Mouse (Mus musculus) neural tube, embryonic 10.5 days (tissue): ENCODE results near the gene Fuca1.
A peak's percentile ranks its signal among the peaks of the same experiment; 100 is the strongest.

Experiments used
- DNase-seq: peaks from one replicate; pipeline ENCODE4 v3.0.0-alpha.2; 2017; ENCODE audit warnings: low spot score; ENCODE audit errors: extremely low spot score

The Fuca1 gene

DNA sequence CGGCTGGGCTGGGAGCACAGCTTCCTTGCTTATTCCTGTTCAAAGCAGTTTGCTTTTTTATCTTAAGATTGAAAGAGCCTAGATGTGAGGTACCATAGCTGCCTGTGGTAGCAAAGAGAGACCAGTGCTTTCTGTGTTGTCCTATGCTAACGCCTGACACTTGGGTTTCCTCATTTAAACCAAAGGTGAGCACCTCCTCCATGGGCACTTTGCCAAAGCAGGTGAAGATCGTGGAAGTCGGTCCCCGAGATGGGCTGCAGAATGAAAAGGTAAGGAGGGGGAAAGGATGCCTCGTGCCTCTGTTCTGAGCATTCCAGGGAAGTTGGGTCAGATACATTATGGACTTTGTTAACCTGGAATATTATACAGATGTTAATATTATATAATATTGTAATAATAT is 29.8 kb downstream of the Fuca1 start:
- DNase-seq = no peak

DNA sequence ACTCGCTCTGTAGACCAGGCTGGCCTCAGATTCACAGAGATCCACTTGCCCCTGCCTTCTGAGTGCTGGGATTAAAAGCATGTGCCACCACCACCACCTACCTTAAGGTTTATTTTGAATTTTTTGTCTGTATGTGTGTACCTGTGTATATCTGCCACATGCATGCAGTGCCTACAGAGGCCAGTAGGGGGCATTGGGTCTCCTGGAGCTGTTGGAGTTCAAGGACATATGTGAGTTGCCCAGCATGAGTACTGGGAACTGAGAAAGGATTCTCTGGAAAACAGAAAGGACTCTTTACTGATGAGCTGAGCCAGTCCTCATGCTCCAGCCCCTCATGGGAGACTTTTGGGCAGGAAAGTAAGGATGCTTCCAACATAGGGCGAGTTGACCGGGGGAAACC is 31.0 kb downstream of the Fuca1 start:
- DNase-seq = no peak

DNA sequence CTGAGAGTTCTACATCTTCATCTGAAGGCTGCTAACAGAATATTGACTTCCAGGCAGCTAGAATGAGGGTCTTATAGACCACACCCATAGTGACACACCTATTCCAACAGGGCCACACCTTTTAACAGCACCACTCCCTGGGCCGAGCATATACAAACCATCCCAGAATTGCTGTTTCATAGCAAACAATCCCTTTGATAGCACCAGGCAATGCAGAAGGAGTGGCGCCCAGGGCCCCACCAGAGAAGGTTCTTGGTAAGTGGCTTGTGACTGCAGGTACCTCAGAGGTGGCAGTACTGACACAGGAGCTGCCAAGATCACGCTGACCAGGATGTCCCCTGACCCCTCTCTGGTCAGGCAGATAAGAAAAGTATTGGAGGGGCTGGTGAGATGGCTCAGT is 32.6 kb downstream of the Fuca1 start:
- DNase-seq = no peak

DNA sequence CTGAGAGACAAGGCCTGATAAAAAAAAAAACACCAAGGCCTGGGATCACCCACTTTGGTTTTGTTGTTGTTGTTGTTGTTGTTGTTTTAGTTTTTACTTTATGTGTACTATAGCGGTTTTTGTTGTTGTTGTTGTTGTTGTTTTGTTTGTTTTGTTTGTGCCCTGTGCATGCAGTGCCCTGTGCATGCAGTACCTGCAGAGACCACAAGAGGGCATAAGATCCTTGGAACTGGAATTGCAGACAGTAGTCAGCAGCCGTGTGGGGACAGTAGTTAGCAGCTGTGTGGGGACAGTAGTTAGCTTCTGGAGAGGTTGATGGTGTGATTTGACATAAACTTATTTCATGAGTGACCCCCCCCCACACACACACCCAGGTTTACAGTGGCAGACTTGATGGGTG is 33.7 kb downstream of the Fuca1 start:
- DNase-seq = peak; percentile 83

DNA sequence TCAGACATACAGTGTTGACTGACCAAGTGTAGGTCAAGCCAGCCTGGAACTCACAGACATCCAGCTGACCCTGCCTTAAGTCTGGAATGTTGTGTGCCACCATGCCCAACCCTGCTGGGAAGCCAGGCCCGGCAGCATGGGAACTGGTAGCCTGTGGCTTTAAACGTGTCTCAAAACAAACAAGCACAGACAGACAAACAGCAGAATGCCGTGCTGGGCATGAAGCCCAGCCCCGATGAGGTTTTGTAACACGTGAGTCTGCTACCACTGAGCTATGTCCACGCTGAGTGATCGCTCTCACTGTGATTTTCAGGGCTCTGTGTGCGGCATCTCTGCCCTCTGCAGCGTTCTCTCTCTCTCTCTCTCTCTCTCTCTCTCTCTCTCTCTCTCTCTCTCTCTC is 35.4 kb downstream of the Fuca1 start:
- DNase-seq = no peak

DNA sequence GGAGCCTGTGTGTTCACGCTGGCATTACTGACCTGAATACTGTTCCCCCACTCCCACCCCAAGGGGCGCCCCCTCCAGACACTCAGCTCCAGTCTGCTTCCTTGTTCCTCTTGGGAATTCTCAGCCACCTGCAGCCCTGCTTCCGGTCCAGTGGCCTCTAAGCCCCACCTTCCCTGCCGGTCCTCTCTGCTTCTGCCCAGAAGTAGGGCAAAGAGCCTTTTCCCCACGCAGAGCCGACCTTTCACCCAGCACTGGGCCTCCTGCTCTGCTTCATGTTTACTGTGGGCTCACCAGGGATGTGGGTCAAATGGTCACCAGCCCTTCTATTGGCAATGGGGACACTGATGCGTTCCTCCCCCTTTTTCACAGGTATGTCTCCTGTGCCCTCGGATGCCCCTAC is 37.8 kb downstream of the Fuca1 start:
- no peak for DNase-seq

DNA sequence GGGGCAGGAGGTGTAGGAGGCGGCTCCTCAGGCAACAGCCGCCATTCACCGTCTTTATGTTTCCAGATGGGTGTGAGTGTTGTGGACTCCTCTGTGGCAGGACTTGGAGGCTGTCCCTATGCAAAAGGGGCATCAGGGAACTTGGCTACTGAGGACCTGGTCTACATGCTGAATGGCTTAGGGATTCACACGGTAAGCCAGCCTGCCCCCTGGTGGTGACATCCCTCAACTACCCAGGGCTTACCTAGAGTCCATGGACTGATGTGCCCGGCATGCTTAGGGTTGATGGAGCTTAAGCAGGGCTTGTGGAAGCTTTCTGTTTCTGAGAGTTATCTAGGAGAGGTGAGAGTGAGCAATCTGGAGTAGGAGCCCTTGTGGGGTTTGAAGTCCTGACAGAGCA is 40.2 kb downstream of the Fuca1 start:
- peak; percentile 84 for DNase-seq

DNA sequence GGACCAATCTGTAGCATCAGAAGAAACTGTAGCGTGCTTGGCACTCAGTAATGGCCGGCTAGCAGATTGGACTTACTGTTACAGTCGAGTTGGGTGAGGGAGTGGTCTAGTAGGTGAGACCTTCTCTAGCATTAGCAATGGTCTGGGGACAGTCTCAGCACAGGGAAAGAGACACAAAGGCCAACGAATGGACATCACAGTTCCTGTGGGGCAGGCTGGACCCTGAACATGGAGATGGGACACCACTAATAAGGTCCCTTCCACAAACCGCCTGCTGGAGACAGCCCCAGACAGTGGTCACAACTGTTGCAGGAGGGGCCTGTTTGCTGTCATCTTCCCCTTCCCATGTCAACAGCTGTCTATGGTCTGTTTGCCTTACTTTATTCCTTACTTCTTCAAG is 41.2 kb downstream of the Fuca1 start:
- no peak for DNase-seq

DNA sequence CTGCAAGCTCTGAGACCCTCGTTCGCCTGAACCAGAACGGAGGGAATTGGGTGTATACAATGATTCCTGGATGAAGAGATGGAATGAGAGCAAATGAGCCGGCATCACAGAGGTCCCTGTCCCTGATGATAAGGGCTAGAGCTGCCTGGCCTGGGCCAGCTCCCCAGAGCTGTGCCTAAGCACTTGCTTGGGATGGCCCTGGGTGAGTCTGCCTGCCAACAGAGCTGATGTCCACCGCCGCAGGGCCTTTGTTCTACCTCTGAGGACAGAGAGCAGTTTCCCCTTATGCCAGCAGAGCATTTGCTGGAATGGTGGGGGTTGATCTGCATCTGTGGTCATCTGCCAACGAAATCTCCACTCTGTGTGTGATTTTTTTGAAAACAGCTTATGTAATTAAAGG is 41.7 kb downstream of the Fuca1 start:
- no peak for DNase-seq

DNA sequence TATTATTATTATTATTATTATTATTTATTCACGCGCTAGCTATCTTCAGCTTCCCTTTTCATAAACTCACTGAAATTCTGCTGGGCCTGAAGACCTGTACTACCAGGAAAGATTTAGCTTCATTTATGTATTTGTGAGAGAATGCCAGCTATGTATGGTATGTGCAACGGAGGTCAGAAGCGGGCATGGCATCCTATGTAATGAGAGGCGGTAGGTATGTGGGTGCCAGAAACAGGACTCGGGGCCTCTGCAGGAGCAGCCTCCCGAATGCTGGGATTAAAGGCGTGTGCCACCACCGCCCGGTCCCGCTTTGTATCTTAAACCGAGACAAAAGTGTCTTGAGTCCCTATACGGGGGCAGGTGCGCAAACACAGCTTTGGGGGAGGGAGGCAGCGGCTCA is 42.4 kb downstream of the Fuca1 start:
- no peak for DNase-seq

DNA sequence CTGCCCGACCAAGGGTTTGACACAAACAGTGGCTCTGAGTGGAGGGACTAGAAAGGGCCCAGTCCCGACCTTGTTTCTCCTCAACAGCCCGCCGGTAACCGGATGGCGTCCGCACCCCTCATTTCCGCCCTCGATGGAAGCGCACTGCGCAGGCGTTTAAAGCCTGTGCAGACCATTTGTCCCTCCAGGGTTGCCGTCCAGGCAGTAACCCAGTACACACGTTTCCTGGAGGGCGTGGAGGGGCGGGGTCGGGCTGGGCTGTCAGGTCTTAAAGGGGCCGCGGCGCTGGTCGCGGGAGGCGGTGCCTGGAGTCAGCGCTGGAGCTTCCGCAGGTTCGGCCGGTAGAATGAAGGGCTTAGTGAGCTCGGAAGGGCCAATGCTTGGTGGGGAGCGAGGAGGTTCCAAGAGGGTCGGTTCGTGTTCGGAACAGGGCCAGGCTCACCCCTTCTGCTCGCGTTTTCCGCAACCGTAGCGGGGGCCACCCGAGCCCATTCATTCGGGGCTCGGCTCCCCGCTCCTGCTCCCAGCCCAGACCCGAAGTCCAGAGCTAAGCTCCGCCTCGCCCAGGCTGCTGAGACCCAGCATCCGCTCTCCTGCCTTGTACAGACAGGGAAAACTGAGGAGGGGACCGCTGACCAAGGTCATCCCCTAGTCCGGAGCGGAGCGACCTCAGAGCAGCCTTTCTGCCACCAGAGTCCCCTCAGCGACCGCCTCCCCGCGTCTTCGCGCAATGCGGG is 43.1 kb downstream of the Fuca1 start, which contains the start of gene Gale:
Gale (plus strand) TSS at position 271 of the 737 bp plus-strand sequence.
- peak; percentile 98 for DNase-seq

DNA sequence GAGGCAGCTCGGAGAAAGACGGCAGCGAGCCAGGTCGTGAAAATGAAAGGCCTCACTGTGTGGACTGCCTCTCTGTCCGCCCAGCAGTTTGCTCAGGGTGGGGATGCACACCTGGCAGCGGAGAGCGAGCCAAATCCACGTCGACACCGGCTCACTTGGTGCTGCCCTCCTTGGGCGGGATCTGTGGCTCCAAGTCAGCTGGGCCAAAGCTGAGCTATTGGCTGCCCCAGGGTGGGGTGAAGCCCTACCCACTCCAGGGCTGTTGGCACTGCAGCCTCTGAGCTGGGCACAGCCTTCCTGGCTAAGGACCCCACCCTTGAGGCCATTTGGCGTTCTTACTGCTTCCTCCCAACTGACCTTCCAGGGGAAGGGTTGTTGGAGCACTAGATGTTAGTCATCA is 43.9 kb downstream of the Fuca1 start:
- no peak for DNase-seq

DNA sequence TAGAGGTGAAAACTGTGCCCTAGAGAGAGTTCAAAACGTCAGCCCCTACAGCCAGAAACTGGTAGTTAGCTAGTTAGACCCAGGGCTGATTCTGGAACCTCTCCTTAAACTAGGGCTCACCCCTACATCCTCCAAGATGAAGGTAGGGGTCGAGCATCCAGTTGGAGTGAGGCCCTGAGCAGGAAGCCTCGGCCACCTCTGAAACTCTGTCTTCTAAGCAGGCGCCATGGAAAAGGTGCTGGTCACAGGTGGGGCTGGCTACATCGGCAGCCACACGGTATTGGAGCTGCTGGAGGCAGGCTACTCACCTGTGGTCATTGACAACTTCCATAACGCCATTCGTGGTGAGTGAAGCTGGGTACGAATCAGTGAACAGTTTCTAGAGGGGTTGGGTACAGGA is 44.6 kb downstream of the Fuca1 start:
- no peak for DNase-seq

DNA sequence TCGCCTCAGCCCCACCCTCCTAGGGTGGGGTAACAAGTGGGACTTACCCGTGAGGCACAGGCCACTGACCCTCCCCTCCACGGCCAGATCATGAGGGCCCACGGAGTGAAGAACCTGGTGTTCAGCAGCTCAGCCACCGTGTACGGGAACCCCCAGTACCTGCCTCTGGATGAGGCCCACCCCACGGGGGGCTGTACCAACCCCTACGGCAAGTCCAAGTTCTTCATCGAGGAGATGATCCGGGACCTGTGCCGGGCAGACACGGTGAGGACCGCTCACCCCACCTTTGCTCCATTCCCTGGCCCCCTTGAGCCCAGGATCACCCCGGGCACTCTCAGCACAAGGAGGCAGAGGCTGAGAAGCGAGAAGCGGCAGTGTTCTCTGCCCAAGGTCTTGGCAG is 45.7 kb downstream of the Fuca1 start:
- no peak for DNase-seq

DNA sequence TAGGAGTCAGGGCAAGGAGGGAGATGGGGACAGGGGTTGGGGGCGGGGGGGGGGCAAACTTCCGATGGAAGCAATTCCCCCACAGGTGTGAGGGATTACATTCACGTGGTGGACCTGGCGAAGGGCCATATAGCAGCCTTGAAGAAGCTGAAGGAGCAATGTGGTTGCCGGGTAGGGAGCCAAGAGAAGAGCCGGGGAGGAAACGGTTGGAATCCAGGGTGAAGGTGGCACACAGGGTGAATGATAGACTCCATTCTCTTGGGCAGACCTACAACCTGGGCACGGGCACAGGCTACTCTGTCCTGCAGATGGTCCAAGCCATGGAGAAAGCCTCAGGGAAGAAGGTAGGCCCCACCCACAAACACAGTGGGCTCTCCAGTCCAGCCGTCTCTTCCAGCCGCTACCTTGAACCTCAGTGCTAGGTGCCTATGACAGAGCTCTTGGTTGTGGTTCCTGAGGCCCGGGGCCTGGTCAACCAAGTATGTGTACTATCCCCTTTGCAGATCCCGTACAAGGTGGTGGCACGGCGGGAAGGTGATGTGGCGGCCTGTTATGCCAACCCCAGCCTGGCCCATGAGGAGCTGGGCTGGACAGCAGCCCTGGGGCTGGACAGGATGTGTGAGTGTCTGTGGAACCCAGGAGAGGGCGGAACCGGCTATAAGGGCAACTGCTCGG is 46.7 kb downstream of the Fuca1 start:
- DNase-seq = no peak

DNA sequence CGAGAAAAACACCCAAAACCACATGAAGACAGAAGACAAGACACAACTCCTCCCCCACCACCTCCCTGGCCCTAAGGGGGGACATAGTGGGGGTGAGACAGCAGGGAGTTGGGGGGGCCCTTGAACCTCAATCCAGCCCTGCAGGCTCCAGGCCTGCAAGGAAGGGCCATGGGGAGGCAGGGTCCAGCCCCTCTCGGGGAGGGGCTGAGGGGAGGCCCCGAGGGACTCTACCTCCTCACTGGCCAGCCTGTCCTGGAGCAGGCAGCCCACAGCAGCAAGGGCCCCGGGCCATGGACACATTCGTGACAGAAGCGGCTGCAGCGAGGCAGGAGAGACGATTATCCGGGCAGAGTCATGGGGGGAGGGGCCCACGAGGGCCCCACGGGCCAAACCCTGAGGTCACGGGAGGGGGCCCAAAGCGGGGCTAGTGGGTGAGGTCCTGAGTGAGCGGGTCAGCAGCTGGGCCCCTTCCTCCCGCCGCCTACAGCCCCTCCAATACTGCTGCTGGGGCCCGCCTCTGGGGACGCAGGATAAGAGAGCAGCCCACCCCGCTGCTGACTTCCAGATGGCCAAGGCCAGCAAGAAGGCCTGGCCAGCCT is 47.8 kb downstream of the Fuca1 start:
- no peak for DNase-seq

DNA sequence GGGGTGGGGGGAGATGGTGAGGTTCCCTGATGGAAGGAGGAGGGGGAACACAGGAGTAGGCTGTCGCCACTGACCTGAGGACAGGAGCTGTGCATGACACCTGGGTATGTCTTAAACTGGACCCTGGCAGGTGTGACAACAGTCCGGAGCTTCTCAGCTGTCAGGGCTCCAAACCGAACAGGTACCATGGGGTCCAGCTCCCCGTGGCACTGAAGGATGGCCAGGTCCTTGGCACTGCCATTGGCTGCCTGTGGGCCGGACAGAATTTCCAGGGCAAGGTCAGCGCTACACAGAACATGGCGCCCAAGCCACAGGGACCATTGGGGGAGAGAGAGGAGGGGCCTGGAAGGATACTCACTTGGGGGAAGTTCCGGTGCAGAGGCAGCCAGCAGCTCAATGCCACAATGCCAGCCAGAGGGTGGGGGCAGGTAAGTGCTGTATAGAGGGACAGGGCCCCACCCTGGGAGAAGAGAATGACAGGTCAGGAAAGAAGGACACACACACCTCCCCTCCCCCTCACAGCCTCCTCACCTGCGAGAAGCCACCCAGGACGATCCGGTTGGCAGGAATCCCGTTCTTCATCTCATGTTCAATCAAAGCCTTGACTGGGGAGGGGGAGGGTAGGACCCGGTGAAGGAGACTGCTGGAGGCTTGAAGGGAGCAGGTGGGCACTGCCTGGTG is 48.7 kb downstream of the Fuca1 start:
- no peak for DNase-seq

DNA sequence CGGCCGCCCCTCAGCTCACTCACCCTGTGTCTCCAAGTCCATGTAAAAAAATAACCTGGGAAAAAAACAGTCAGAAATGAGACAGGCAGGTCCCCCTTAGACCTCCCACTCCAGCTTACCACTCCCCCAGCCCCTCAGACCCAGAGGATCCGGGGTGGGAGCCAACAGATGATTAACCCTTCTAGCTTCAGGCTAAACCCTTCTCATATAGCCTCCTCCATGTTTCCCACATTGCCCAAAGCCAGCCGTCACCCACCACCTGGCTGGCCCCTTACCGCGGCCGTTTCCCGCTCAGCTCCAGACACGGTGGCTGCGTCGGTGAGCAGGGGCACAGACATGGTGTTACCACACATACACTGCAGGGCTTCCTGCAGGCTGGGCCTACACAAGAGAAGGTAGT is 50.0 kb downstream of the Fuca1 start:
- no peak for DNase-seq

DNA sequence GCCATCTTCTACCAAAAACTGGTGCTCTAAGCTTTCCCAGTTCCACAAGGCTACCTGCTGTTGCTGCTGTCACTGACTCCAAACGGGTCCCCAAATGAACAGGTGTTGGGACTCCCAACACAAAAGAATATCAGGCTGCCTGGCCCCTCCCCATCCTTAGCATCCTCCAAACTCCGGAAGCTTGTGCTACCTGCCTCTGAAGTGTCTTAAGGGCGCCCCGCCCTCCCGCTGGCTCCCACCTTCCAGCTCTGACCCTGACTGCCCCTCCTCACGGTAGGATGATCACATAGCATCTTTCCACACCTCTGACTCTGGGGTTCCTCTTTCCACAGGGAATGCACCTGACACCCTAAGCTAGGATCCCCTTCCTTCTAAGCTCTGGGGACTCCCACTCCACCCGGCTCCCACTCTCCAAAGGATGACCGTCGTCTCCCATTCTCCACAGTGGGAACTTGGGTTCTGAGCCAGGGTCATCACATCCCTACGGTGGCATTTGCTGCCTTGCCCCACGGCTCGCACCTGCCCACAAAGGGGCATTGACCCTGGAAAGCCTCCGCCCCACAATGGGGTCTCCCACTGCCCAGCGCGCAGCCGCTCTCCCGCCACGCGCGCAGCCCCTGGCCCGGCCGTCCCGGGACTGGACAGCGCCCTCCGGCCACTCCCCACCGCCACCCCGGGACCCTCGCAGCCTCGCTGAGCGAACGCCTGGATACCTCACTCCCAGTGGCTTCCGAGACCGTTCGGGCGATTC is 51.4 kb downstream of the Fuca1 start:
- DNase-seq = no peak

DNA sequence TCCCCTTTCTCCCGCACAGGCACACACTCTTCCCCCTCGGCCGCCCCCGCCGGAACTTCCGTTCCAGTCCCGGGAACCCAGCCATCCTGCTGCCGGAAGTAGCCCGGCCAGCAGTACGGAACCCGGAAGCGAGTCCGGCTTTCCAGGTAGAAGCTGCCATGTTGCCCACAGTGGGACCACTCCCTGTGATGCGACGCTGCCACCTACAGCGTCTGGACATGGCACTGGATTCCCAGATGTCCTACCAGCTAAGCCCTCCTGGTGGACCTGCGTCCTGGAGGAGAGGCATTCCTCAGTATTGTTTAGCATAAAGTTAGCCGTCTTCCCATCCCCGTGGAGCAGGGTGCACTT is 52.0 kb downstream of the Fuca1 start, which contains the start of gene Lypla2:
Lypla2 (minus strand) TSS at position 71 of the 351 bp plus-strand sequence.
- peak; percentile 81 for DNase-seq
